Mouse (Mus musculus): Measurements from ENCODE around the gene Rsph10b. TPM values are rescaled to one million over a fixed set of nuclear protein-coding genes. Genes with fewer than 3 reads are reported as not detected.

Rsph10b gene
- polyA plus RNA-seq, 1 experiment: 12.7 TPM

- DNase-seq (ENCODE audit: extremely low spot score in 1 of 2, low spot score in 1 of 2): no peak
Observed at GRCm38 (mm10) chr5:143933414-143933813, 579 bp downstream of the Rsph10b start.

- DNase-seq (ENCODE audit: extremely low spot score in 1 of 2, low spot score in 1 of 2): no peak
Observed at GRCm38 (mm10) chr5:143933875-143934274, 1.0 kb downstream of the Rsph10b start.

GRCm38 (mm10) chr5:143936156-143936555 lies 3.3 kb downstream of the Rsph10b start:
- no peak for DNase-seq (ENCODE audit: extremely low spot score in 1 of 2, low spot score in 1 of 2)

GRCm38 (mm10) chr5:143941588-143941987 lies 8.8 kb downstream of the Rsph10b start:
- DNase-seq (ENCODE audit: extremely low spot score in 1 of 2, low spot score in 1 of 2): peak in 1 of 2 experiments; percentile 15

GRCm38 (mm10) chr5:143943231-143944125 lies 10.6 kb downstream of the Rsph10b start:
- DNase-seq (ENCODE audit: extremely low spot score in 1 of 2, low spot score in 1 of 2): peak; percentile 89 to 91

GRCm38 (mm10) chr5:143948361-143948760 lies 15.5 kb downstream of the Rsph10b start:
- DNase-seq (ENCODE audit: extremely low spot score in 1 of 2, low spot score in 1 of 2): no peak

GRCm38 (mm10) chr5:143950016-143950415 lies 17.2 kb downstream of the Rsph10b start:
- DNase-seq (ENCODE audit: extremely low spot score in 1 of 2, low spot score in 1 of 2): no peak

GRCm38 (mm10) chr5:143957101-143957500 lies 24.3 kb downstream of the Rsph10b start:
- no peak for DNase-seq (ENCODE audit: extremely low spot score in 1 of 2, low spot score in 1 of 2)

GRCm38 (mm10) chr5:143959551-143959950 lies 26.7 kb downstream of the Rsph10b start:
- DNase-seq (ENCODE audit: extremely low spot score in 1 of 2, low spot score in 1 of 2): no peak

GRCm38 (mm10) chr5:143961176-143961575 lies 28.3 kb downstream of the Rsph10b start:
- DNase-seq (ENCODE audit: extremely low spot score in 1 of 2, low spot score in 1 of 2): no peak

- DNase-seq (ENCODE audit: extremely low spot score in 1 of 2, low spot score in 1 of 2): no peak
Observed at GRCm38 (mm10) chr5:143965586-143966345, 32.9 kb downstream of the Rsph10b start.

GRCm38 (mm10) chr5:143966671-143967070 lies 33.8 kb downstream of the Rsph10b start:
- DNase-seq (ENCODE audit: extremely low spot score in 1 of 2, low spot score in 1 of 2): no peak

GRCm38 (mm10) chr5:143972628-143973027 lies 39.8 kb downstream of the Rsph10b start:
- DNase-seq (ENCODE audit: extremely low spot score in 1 of 2, low spot score in 1 of 2): no peak

- peak in 1 of 2 experiments; percentile 76 for DNase-seq (ENCODE audit: extremely low spot score in 1 of 2, low spot score in 1 of 2)
Observed at GRCm38 (mm10) chr5:143974931-143975630, 42.2 kb downstream of the Rsph10b start.

- no peak for DNase-seq (ENCODE audit: extremely low spot score in 1 of 2, low spot score in 1 of 2)
Observed at GRCm38 (mm10) chr5:143975631-143975933, 42.7 kb downstream of the Rsph10b start.

GRCm38 (mm10) chr5:143976232-143976631 lies 43.4 kb downstream of the Rsph10b start:
- DNase-seq (ENCODE audit: extremely low spot score in 1 of 2, low spot score in 1 of 2): no peak

GRCm38 (mm10) chr5:143976726-143977431 lies 44.0 kb downstream of the Rsph10b start:
- no peak for DNase-seq (ENCODE audit: extremely low spot score in 1 of 2, low spot score in 1 of 2)

GRCm38 (mm10) chr5:143980858-143981257 lies 48.0 kb downstream of the Rsph10b start:
- DNase-seq (ENCODE audit: extremely low spot score in 1 of 2, low spot score in 1 of 2): no peak

- DNase-seq (ENCODE audit: extremely low spot score in 1 of 2, low spot score in 1 of 2): no peak
Observed at GRCm38 (mm10) chr5:143982361-143982760, 49.5 kb downstream of the Rsph10b start.

GRCm38 (mm10) chr5:143985381-143985780 lies 52.5 kb downstream of the Rsph10b start:
- no peak for DNase-seq (ENCODE audit: extremely low spot score in 1 of 2, low spot score in 1 of 2)

All from frontal cortex, adult 2 months (tissue).